25 mouse cellular contexts compared by ENCODE assay signal in genomic region chr13:24223425-24224201, GRCm38 (mm10). TPM values are rescaled to one million over a fixed set of nuclear protein-coding genes. Genes with fewer than 3 reads are reported as not detected.
DNase-seq lines count a peak whose midpoint lies in the region; ATAC-seq lines count a peak whose summit lies in the region.
"Had no signal": no experiment of that assay in that cellular context is flagged by ENCODE, and none has a peak within 500 bp of the region (broad histone marks: within the 10 kb centered on the region; RNA-seq: fewer than 3 reads in every experiment).

No protein-coding gene starts in this region.

- no peak overlapping the region for H3K9ac ChIP-seq in hindbrain, embryonic 12.5 days
- no peak overlapping the region for H3K9ac ChIP-seq in hindbrain, embryonic 14.5 days
- H3K9ac ChIP-seq in midbrain, embryonic 13.5 days (replicated peaks): no peak overlapping the region
- H3K9ac ChIP-seq: embryonic facial prominence, embryonic 12.5 days; heart, embryonic 12.5 days; liver, embryonic 15.5 days; neural tube, embryonic 13.5 days; stomach, embryonic 15.5 days had no signal

- DNase-seq in hindbrain, embryonic 10.5 days (ENCODE audit: low spot score): no peak
- DNase-seq in brain, adult 2 months (ENCODE audit: low read depth, low spot score): peak; percentile 63
- no peak for DNase-seq in hindbrain, embryonic 14.5 days (ENCODE audit: low spot score)
- DNase-seq in liver: no peak
- no peak for DNase-seq in left cerebral cortex, postnatal 36 days (ENCODE audit: low spot score in 2 of 2)
- DNase-seq in limb, embryonic 10.5 days (ENCODE audit: low spot score): no peak
- DNase-seq: adrenal gland, postnatal 10 days; cerebellum, adult 11-12 months; cerebellum, postnatal 25 days; gastrocnemius, adult 2 months; kidney, adult 9 months; kidney, postnatal 25 days; layer of hippocampus, adult 9-11 months; thymus, adult 18-20 months had no signal

- H3K4me2 ChIP-seq in hindbrain, embryonic 12.5 days (replicated peaks): no peak overlapping the region
- H3K4me2 ChIP-seq in hindbrain, embryonic 14.5 days (replicated peaks): no peak overlapping the region
- H3K4me2 ChIP-seq in midbrain, embryonic 13.5 days (replicated peaks): no peak overlapping the region
- H3K4me2 ChIP-seq: embryonic facial prominence, embryonic 12.5 days; heart, embryonic 12.5 days; liver, embryonic 15.5 days; neural tube, embryonic 13.5 days; stomach, embryonic 15.5 days had no signal

- WGBS in hindbrain, embryonic 12.5 days: 71% methylated on average over 8 of the region's 8 CpGs
- WGBS in hindbrain, embryonic 10.5 days: 75% methylated on average over 8 of the region's 8 CpGs
- WGBS in hindbrain, embryonic 14.5 days: 66% methylated on average over 8 of the region's 8 CpGs
- 65% methylated on average over 8 of the region's 8 CpGs for WGBS in midbrain, embryonic 13.5 days
- WGBS in limb, embryonic 10.5 days: 90% methylated on average over 8 of the region's 8 CpGs

- H3K27ac ChIP-seq in hindbrain, embryonic 12.5 days: 0 out of 2 replicates have a peak overlapping the region, but pooled peaks have one; percentile 44
- no peak overlapping the region; the same call in 1 of the 2 replicates for H3K27ac ChIP-seq in hindbrain, embryonic 10.5 days
- no peak overlapping the region for H3K27ac ChIP-seq in hindbrain, embryonic 14.5 days
- no peak overlapping the region; the same call in 1 of the 2 replicates for H3K27ac ChIP-seq in midbrain, embryonic 13.5 days
- no peak overlapping the region for H3K27ac ChIP-seq in limb, embryonic 10.5 days
- H3K27ac ChIP-seq: embryonic facial prominence, embryonic 12.5 days; gastrocnemius, adult 2 months; liver, embryonic 15.5 days; macrophage; neural tube, embryonic 13.5 days; stomach, embryonic 15.5 days had no signal

- H3K4me1 ChIP-seq in hindbrain, embryonic 12.5 days: 0 out of 2 replicates have a peak, but pooled peaks cover 2% of the 10 kb centered on the region
- H3K4me1 ChIP-seq in hindbrain, embryonic 10.5 days (replicated peaks): peaks cover 12% of the 10 kb centered on the region; the same call in 1 of the 2 replicates
- peaks cover 5% of the 10 kb centered on the region; the same call in 1 of the 2 replicates for H3K4me1 ChIP-seq in hindbrain, embryonic 14.5 days (replicated peaks; ENCODE audit: control insufficient read depth, insufficient read depth, low read length)
- H3K4me1 ChIP-seq in midbrain, embryonic 13.5 days (replicated peaks): peaks cover 8% of the 10 kb centered on the region; the same call in 1 of the 2 replicates
- H3K4me1 ChIP-seq in limb, embryonic 10.5 days: 0 out of 2 replicates have a peak, but pooled peaks cover 6% of the 10 kb centered on the region
- H3K4me1 ChIP-seq: liver, embryonic 15.5 days; stomach, embryonic 15.5 days had no signal

- peaks cover 8% of the 10 kb centered on the region for H3K9me3 ChIP-seq in hindbrain, embryonic 12.5 days (replicated peaks)
- H3K9me3 ChIP-seq in hindbrain, embryonic 10.5 days: peaks cover 8% of the 10 kb centered on the region
- peaks cover 7% of the 10 kb centered on the region; the same call in 1 of the 2 replicates for H3K9me3 ChIP-seq in hindbrain, embryonic 14.5 days (ENCODE audit: control insufficient read depth, low read length)
- H3K9me3 ChIP-seq in midbrain, embryonic 13.5 days: peaks cover 7% of the 10 kb centered on the region; the same call in 1 of the 2 replicates
- 0 out of 2 replicates have a peak, but pooled peaks cover 2% of the 10 kb centered on the region for H3K9me3 ChIP-seq in limb, embryonic 10.5 days (replicated peaks)
- H3K9me3 ChIP-seq: liver, embryonic 15.5 days; stomach, embryonic 15.5 days had no signal

- intact Hi-C loops in left cerebral cortex, postnatal 36 days (cut with DNase I): no loop called here

- ATAC-seq in hindbrain, embryonic 12.5 days (ENCODE audit: low FRiP score): no peak
- peak; percentile 34; the same call in 1 of the 2 replicates for ATAC-seq in hindbrain, embryonic 14.5 days (ENCODE audit: low FRiP score)
- peak; percentile 43; the same call in 1 of the 2 replicates for ATAC-seq in midbrain, embryonic 13.5 days
- ATAC-seq: forebrain, embryonic 16.5 days; Patski had no signal

- no peaks in the 10 kb centered on the region for H3K27me3 ChIP-seq in hindbrain, embryonic 12.5 days
- no peaks in the 10 kb centered on the region for H3K27me3 ChIP-seq in hindbrain, embryonic 10.5 days (ENCODE audit: insufficient read depth, poor library complexity, severe bottlenecking)
- H3K27me3 ChIP-seq in hindbrain, embryonic 14.5 days (ENCODE audit: control insufficient read depth, insufficient read depth, low read length): no peaks in the 10 kb centered on the region
- no peaks in the 10 kb centered on the region for H3K27me3 ChIP-seq in midbrain, embryonic 13.5 days
- no peaks in the 10 kb centered on the region for H3K27me3 ChIP-seq in limb, embryonic 10.5 days (ENCODE audit: low read depth, poor library complexity, severe bottlenecking)
- H3K27me3 ChIP-seq: embryonic facial prominence, embryonic 12.5 days; heart, embryonic 12.5 days; liver, embryonic 15.5 days; neural tube, embryonic 13.5 days; Patski; stomach, embryonic 15.5 days had no signal

- no peaks in the 10 kb centered on the region for H3K36me3 ChIP-seq in hindbrain, embryonic 12.5 days
- 0 out of 2 replicates have a peak, but pooled peaks cover 3% of the 10 kb centered on the region for H3K36me3 ChIP-seq in hindbrain, embryonic 10.5 days
- H3K36me3 ChIP-seq in hindbrain, embryonic 14.5 days (replicated peaks; ENCODE audit: control insufficient read depth, insufficient read depth): no peaks in the 10 kb centered on the region
- H3K36me3 ChIP-seq in midbrain, embryonic 13.5 days: no peaks in the 10 kb centered on the region
- no peaks in the 10 kb centered on the region for H3K36me3 ChIP-seq in limb, embryonic 10.5 days
- H3K36me3 ChIP-seq: embryonic facial prominence, embryonic 12.5 days; liver, embryonic 15.5 days; neural tube, embryonic 13.5 days; stomach, embryonic 15.5 days had no signal

- no peak overlapping the region for H3K4me3 ChIP-seq in hindbrain, embryonic 12.5 days
- no peak overlapping the region for H3K4me3 ChIP-seq in hindbrain, embryonic 10.5 days
- H3K4me3 ChIP-seq in hindbrain, embryonic 14.5 days (replicated peaks; ENCODE audit: low read length): no peak overlapping the region
- H3K4me3 ChIP-seq in midbrain, embryonic 13.5 days (replicated peaks): no peak overlapping the region
- no peak overlapping the region for H3K4me3 ChIP-seq in limb, embryonic 10.5 days
- H3K4me3 ChIP-seq: embryonic facial prominence, embryonic 12.5 days; erythroblast, embryonic 14.5 days; gastrocnemius, adult 2 months; heart, embryonic 12.5 days; liver, embryonic 15.5 days; neural tube, embryonic 13.5 days; stomach, embryonic 15.5 days had no signal

RNA-seq across cellular contexts. Expression of gene Carmil1, which starts 57.0 kb away (rescaled TPM):
- 34.3 and 35.1 TPM in 2 replicates for polyA plus RNA-seq in hindbrain, embryonic 12.5 days (2016; fragmentation: Nextera tagmentation; extraction: Ambion mirVana)
- polyA plus RNA-seq in hindbrain, embryonic 10.5 days (2016; fragmentation: Nextera tagmentation; extraction: Ambion mirVana): 20.0 and 21.7 TPM in 2 replicates
- polyA plus RNA-seq in hindbrain, embryonic 14.5 days (2014; fragmentation: Nextera tagmentation; extraction: Ambion mirVana): 38.7 and 43.3 TPM in 2 replicates
- polyA plus RNA-seq in midbrain, embryonic 13.5 days (2015; fragmentation: Nextera tagmentation; extraction: Ambion mirVana): 21.8 and 22.1 TPM in 2 replicates
- total RNA-seq in left cerebral cortex, postnatal 36 days (2021): 10 to 100 TPM; 25.3 to 33.3 TPM
- 23.3 and 33.1 TPM in 2 replicates for polyA plus RNA-seq in limb, embryonic 10.5 days (2016; fragmentation: Nextera tagmentation; extraction: Ambion mirVana)
